In genomic region chr7:105510143-105510542, GRCm38 (mm10) we compare ENCODE assay signal across 32 mouse cellular contexts. TPM values are rescaled to one million over a fixed set of nuclear protein-coding genes. Genes with fewer than 3 reads are reported as not detected.
DNase-seq lines count a peak whose midpoint lies in the region; ATAC-seq lines count a peak whose summit lies in the region.
"Had no signal": no experiment of that assay in that cellular context is flagged by ENCODE, and none has a peak within 500 bp of the region (broad histone marks: within the 10 kb centered on the region; RNA-seq: fewer than 3 reads in every experiment).

No protein-coding gene starts in this region.

- peaks cover 15% of the 10 kb centered on the region for H3K4me1 ChIP-seq in heart, embryonic 12.5 days (replicated peaks)
- H3K4me1 ChIP-seq: liver, embryonic 13.5 days had no signal

- peak; percentile 29; the same call in 1 of the 2 replicates for ATAC-seq in heart, embryonic 12.5 days (ENCODE audit: insufficient number of reproducible peaks, low FRiP score)
- ATAC-seq: intestine, postnatal 0 days; lung, postnatal 0 days; midbrain, embryonic 13.5 days; Patski had no signal

- no peaks in the 10 kb centered on the region for H3K27me3 ChIP-seq in heart, embryonic 12.5 days (replicated peaks)
- H3K27me3 ChIP-seq: heart, embryonic 13.5 days; limb, embryonic 15.5 days; liver, embryonic 13.5 days; Patski had no signal

- no peak overlapping the region for H3K4me2 ChIP-seq in heart, embryonic 12.5 days
- H3K4me2 ChIP-seq: heart, embryonic 13.5 days; hindbrain, embryonic 14.5 days; limb, embryonic 15.5 days; liver, embryonic 13.5 days; midbrain, embryonic 13.5 days had no signal

- no peak overlapping the region for H3K4me3 ChIP-seq in heart, embryonic 12.5 days
- H3K4me3 ChIP-seq: erythroblast, embryonic 14.5 days; heart, embryonic 13.5 days; limb, embryonic 10.5 days; limb, embryonic 15.5 days; liver, embryonic 13.5 days; megakaryocyte, embryonic 14.5 days; midbrain, embryonic 13.5 days had no signal

- intact Hi-C loops in heart, postnatal 14 days (cut with DNase I) = loop anchor here (10.0 kb wide), 1 partner anchor 265 kb away; no protein-coding TSS in a partner anchor
- intact Hi-C loops in left cerebral cortex, postnatal 4 days (cut with DNase I) = no loop called here

- no peaks in the 10 kb centered on the region for H3K36me3 ChIP-seq in heart, embryonic 12.5 days
- H3K36me3 ChIP-seq: heart, embryonic 13.5 days; limb, embryonic 10.5 days; limb, embryonic 15.5 days; liver, embryonic 13.5 days; midbrain, embryonic 13.5 days had no signal

- no peak for DNase-seq in heart, postnatal 14 days
- DNase-seq in left cerebral cortex, adult 11 months (ENCODE audit: low spot score) = peak; percentile 25
- DNase-seq in left cerebral cortex, postnatal 4 days = no peak
- DNase-seq in brain, adult 2 months (ENCODE audit: low read depth, low spot score) = peak; percentile 76
- DNase-seq in left cerebral cortex, adult 9 months (ENCODE audit: low spot score in 2 of 2) = peak; percentile 19 to 47
- no peak for DNase-seq in cerebellum, postnatal 25 days
- no peak for DNase-seq in ovary, postnatal 14 days (ENCODE audit: low spot score)
- DNase-seq: adrenal gland, postnatal 14 days; cerebellum, adult 11-12 months; cerebellum, adult 9-11 months; gastrocnemius, postnatal 25 days; heart, adult 11 months; kidney, postnatal 25 days; liver, embryonic 13.5 days; lung, adult 18-20 months; lung, postnatal 4 days; spleen, adult 18-20 months; thymus, adult 18-20 months; thymus, postnatal 25 days had no signal

- no peak overlapping the region for H3K27ac ChIP-seq in heart, embryonic 12.5 days (ENCODE audit: poor library complexity, severe bottlenecking)
- H3K27ac ChIP-seq: heart, embryonic 13.5 days; hindbrain, embryonic 14.5 days; limb, embryonic 10.5 days; limb, embryonic 15.5 days; liver, embryonic 13.5 days; midbrain, embryonic 13.5 days had no signal

- WGBS in heart, embryonic 12.5 days = 39% methylated on average over 5 of the region's 5 CpGs

- no peak overlapping the region for H3K9ac ChIP-seq in heart, embryonic 12.5 days
- H3K9ac ChIP-seq: heart, embryonic 13.5 days; hindbrain, embryonic 14.5 days; limb, embryonic 15.5 days; liver, embryonic 13.5 days; midbrain, embryonic 13.5 days had no signal

- H3K9me3 ChIP-seq in heart, embryonic 12.5 days (replicated peaks) = no peaks in the 10 kb centered on the region
- H3K9me3 ChIP-seq: heart, embryonic 13.5 days; limb, embryonic 10.5 days; limb, embryonic 15.5 days; liver, embryonic 13.5 days; megakaryocyte, embryonic 14.5 days; midbrain, embryonic 13.5 days had no signal

RNA-seq across cellular contexts. Expression of gene Cavin3, which starts 28.0 kb away (rescaled TPM):
- 68.1 and 72.6 TPM in 2 replicates for polyA plus RNA-seq in heart, embryonic 12.5 days (2016; fragmentation: Nextera tagmentation; extraction: Ambion mirVana)
- total RNA-seq in heart, postnatal 14 days (2021) = 10 to 100 TPM; 31.4 to 35.5 TPM
- 10 to 100 TPM; 11.7 to 13.8 TPM for total RNA-seq in left cerebral cortex, postnatal 4 days (2021)
- total RNA-seq: MEL; monocyte, adult 5-6 weeks had no signal

RNA-seq across cellular contexts. Expression of gene Smpd1, which starts 44.0 kb away (rescaled TPM):
- 52.4 and 54.6 TPM in 2 replicates for polyA plus RNA-seq in heart, embryonic 12.5 days (2016; fragmentation: Nextera tagmentation; extraction: Ambion mirVana)
- total RNA-seq in heart, postnatal 14 days (2021) = 100 to 1,000 TPM; 128 to 133 TPM
- total RNA-seq in left cerebral cortex, postnatal 4 days (2021) = 10 to 100 TPM; 59.3 to 65.7 TPM

Comparison
In these comparisons a context has a peak if more than half of its experiments do, and no peak if none do; other contexts are left out.
1. DNase-seq: peak in left cerebral cortex, adult 11 months (single experiment), brain, adult 2 months (single experiment) and left cerebral cortex, adult 9 months (2 of 2); none in heart, postnatal 14 days (0 of 2), left cerebral cortex, postnatal 4 days (single experiment), cerebellum, postnatal 25 days (0 of 2) and ovary, postnatal 14 days (single experiment).